Mouse (Mus musculus): ENCODE data around the gene Gm11937. TPM values are rescaled to one million over a fixed set of nuclear protein-coding genes. Genes with fewer than 3 reads are reported as not detected.

The Gm11937 gene
- total RNA-seq, 2 experiments from 2014 or later = not detected

- intact Hi-C loops (cut with DNase I) = no loop called here
- no peak for DNase-seq
Measured at GRCm38 (mm10) chr11:99583245-99583704, 26.7 kb downstream of the Gm11937 start, which contains the start of gene Krtap1-4. Gene Krtap1-4 (minus strand): TSS chr11:99583654.

GRCm38 (mm10) chr11:99581564-99581963 lies 28.4 kb downstream of the Gm11937 start:
- intact Hi-C loops (cut with DNase I) = no loop called here
- DNase-seq = no peak

- DNase-seq = no peak
- intact Hi-C loops (cut with DNase I) = no loop called here
Measured at GRCm38 (mm10) chr11:99581051-99581450, 28.9 kb downstream of the Gm11937 start.

DNA sequence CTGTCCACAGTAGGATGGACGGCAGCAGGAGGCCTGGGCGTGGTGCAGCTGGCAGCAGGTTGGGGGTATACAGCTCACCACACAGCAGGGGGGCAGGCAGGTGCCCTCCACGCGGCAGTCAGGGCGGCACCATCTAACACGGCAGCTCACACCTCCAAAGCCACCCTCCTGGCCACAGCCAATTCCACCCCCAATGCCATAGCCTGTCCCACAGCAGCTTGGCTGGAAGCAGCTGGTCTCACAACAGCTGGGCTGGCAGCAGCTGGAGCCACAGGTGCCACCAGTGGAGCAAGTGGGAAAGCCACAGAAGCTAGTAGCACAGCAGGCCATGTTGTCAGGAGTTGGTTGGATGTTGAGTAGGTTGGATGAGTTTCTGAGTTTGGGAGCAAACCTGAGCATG lies 29.4 kb downstream of the Gm11937 start, which contains the start of gene Krtap1-5:
Gene Krtap1-5, minus strand, starts transcription at position 381 of the 400 bp plus-strand sequence.
- intact Hi-C loops (cut with DNase I) = no loop called here

GRCm38 (mm10) chr11:99574106-99574505 lies 35.9 kb downstream of the Gm11937 start:
- DNase-seq = peak; percentile 65 to 78
- intact Hi-C loops (cut with DNase I) = loop anchor here (1.0 kb wide), 1 partner anchor 110 kb away; no protein-coding TSS in a partner anchor

More for the DNA sequence above, 29.4 kb downstream of the Gm11937 start, which contains the start of gene Krtap1-5:
- no peak for DNase-seq

DNA sequence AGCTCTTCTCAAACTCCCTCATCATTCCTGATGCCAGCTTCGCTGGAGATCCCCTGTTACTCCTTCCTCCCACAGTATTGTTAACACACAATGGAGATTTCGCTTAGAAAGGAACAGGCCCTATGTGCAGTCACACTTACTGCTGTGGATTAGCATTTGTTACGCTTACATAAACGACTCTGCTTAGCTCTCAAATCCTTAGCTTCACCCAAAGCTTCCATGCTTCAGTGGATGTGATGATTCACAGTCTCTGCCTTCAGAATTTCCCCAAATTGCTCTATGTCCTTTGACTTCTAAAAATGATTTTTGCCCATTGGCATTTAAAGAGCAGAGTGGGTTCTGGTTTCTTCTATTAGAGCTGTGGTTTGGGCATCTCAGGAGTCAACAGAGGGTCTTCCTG lies 36.8 kb downstream of the Gm11937 start:
- intact Hi-C loops (cut with DNase I) = no loop called here
- no peak for DNase-seq

DNA sequence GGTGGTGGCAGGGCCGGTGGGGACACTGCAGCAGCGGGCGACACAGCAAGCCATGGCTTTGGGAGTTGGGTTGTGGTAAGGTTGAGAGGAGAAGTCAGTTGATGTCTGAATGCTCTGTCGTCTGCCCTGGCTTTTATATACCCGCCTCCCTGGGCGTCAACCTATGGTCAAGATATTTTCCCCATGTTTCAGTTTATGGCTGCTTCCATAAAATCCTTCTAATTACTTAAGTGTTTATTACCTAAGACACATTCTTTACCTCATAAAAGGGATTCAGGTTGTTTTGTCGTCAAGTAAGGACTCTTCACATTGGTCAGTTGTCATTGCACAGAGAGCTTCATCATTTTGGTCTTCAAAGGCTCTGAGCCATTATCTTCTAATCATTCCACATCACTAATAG lies 43.5 kb downstream of the Gm11937 start, which contains the start of gene Krtap3-1:
Gene Krtap3-1, minus strand, starts transcription at position 101 of the 400 bp plus-strand sequence.
- no peak for DNase-seq
- intact Hi-C loops (cut with DNase I) = no loop called here

DNA sequence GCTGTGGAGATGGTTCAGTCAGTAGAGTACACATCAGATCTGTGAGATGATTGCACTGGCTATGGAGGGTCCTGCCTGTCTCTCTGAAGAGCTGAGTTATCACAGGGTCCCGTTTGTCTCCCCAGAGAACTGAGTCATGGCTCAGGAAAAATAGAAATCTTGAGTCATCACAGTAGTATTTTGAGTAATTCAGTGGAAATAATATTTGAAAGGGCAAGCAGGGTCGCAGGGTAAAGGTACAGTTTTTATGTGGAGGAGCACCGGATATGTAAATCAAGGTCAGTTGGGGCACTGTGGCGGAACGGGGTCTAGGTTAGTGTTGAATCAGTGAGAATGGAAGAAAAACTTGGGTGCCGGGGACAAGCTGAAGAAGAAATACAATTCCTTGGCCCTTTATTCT lies 47.4 kb downstream of the Gm11937 start:
- no peak for DNase-seq
- intact Hi-C loops (cut with DNase I) = no loop called here

Other genes with a start within 250 kb of the Gm11937 start
- not detected for gene Krt28, start 235.3 kb downstream of the Gm11937 start, total RNA-seq (2021)
- gene Krt10, start 220.8 kb downstream of the Gm11937 start, total RNA-seq (2021) = 1 to 10 TPM; 6.8 to 9.7 TPM
- not detected for gene Krt12, start 187.9 kb downstream of the Gm11937 start, total RNA-seq (2021)
- gene Krt20, start 172.0 kb downstream of the Gm11937 start, total RNA-seq (2021) = under 1 TPM; 0.26 to 0.30 TPM
- gene Krt23, start 117.1 kb downstream of the Gm11937 start, total RNA-seq (2021) = under 1 TPM in 1 of 2 experiments, not detected in 1; 0.17 TPM
- gene Krt39, start 88.9 kb downstream of the Gm11937 start, total RNA-seq (2021) = not detected
- gene Krt40, start 67.0 kb downstream of the Gm11937 start, total RNA-seq (2021) = not detected
- gene Krtap3-3, start 59.3 kb downstream of the Gm11937 start, total RNA-seq (2021) = not detected
- gene Krtap3-2, start 53.3 kb downstream of the Gm11937 start, total RNA-seq (2021) = not detected
- gene Gm11939, start 50.7 kb downstream of the Gm11937 start, total RNA-seq (2021) = not detected
- not detected for gene Krtap3-1, start 43.6 kb downstream of the Gm11937 start, total RNA-seq (2021)
- gene Krtap1-5, start 29.2 kb downstream of the Gm11937 start, total RNA-seq (2021) = not detected
- not detected for gene Krtap1-4, start 26.5 kb downstream of the Gm11937 start, total RNA-seq (2021)
- not detected for gene Krtap1-3, start 18.9 kb downstream of the Gm11937 start, total RNA-seq (2021)
- not detected for gene Krtap9-3, start 12.1 kb downstream of the Gm11937 start, total RNA-seq (2021)
- not detected for gene Gm11938, start 6.9 kb downstream of the Gm11937 start, total RNA-seq (2021)
- gene Krtap2-4, start 4.7 kb upstream of the Gm11937 start, total RNA-seq (2021) = not detected
- gene Gm11562, start 10.2 kb upstream of the Gm11937 start, total RNA-seq (2021) = not detected
- not detected for gene Krtap4-1, start 18.0 kb upstream of the Gm11937 start, total RNA-seq (2021)
- gene Krtap4-2, start 24.9 kb upstream of the Gm11937 start, total RNA-seq (2021) = not detected
- not detected for gene Krtap4-7, start 33.9 kb upstream of the Gm11937 start, total RNA-seq (2021)
- not detected for gene Gm11555, start 40.0 kb upstream of the Gm11937 start, total RNA-seq (2021)
- not detected for gene Gm11563, start 48.8 kb upstream of the Gm11937 start, total RNA-seq (2021)
- gene Krtap4-6, start 55.8 kb upstream of the Gm11937 start, total RNA-seq (2021) = not detected
- gene Gm14190, start 80.6 kb upstream of the Gm11937 start, total RNA-seq (2021) = not detected
- not detected for gene Gm14180, start 124.1 kb upstream of the Gm11937 start, total RNA-seq (2021)
- gene Gm11595, start 162.7 kb upstream of the Gm11937 start, total RNA-seq (2021) = not detected
- not detected for gene Krtap4-8, start 170.5 kb upstream of the Gm11937 start, total RNA-seq (2021)
- gene Krtap4-9, start 175.0 kb upstream of the Gm11937 start, total RNA-seq (2021) = not detected
- gene Gm11596, start 183.3 kb upstream of the Gm11937 start, total RNA-seq (2021) = not detected
- not detected for gene Gm11569, start 188.7 kb upstream of the Gm11937 start, total RNA-seq (2021)
- gene Gm11554, start 194.3 kb upstream of the Gm11937 start, total RNA-seq (2021) = not detected
- not detected for gene Krtap4-13, start 199.7 kb upstream of the Gm11937 start, total RNA-seq (2021)
- gene Gm11564, start 205.5 kb upstream of the Gm11937 start, total RNA-seq (2021) = not detected
- gene 2300003K06Rik, start 227.9 kb upstream of the Gm11937 start, total RNA-seq (2021) = not detected
- not detected for gene Krtap4-16, start 241.4 kb upstream of the Gm11937 start, total RNA-seq (2021)
- not detected for gene Gm11568, start 247.7 kb upstream of the Gm11937 start, total RNA-seq (2021)

All from heart, postnatal 10 days (tissue).